Mouse (Mus musculus): ENCODE results near the gene Lzic.

DNA sequence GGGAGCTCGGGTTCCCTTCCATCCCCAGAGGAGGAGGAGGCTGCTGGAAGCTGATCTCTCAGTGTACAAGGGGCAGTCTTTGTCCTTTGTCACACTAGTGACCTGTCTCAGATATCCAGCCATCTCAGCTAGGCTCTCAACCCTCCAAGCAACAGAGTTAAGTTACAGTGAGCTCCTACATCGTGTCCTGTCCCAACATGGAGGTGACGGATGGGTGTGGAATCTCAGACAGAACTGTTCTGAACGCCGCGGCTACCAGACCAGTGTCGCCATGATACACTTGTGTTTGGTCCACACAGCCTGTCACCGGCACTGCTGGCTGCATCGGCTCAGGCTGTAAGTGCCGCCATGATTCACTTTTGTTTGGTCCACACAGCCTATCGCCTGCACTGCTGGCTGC, 8.0 kb upstream of the Lzic start, which contains the start of gene Tmem274:
- TF ChIP-seq GATA1 (IDR thresholded peaks at IDR 0.05; ENCODE audit: borderline replicate concordance, low read length): no peak
- TF ChIP-seq FLI1 (IDR thresholded peaks at IDR 0.05; ENCODE audit: low read length): no peak

All from megakaryocyte, embryonic 14.5 days (primary cell).